22 mouse cellular contexts compared by ENCODE assay signal in the genomic region with DNA sequence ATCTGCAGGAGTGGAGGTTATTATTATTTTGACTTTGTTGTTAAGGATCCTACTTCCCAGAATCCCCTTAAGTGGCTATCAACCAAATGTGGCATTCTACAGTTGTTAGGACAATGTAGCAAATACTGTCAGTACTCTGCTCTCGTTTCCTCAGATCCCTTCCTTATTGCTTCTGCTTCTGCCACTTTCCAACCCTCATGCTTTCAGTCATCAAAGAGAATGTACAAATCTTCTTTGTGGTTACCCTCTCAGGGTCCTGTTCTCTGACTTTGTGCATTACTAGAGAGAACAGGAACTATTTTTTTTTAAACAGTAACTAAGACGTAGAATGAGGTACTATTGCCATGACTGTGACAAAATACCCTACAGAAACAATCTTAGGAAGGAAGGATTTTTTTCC.
"Had no signal": no experiment of that assay in that cellular context is flagged by ENCODE, and none has a peak within 500 bp of the region (broad histone marks: within the 10 kb centered on the region; RNA-seq: fewer than 3 reads in every experiment).

No protein-coding gene starts in this region.

- H3K27me3 ChIP-seq: liver, embryonic 13.5 days; liver, embryonic 15.5 days had no signal

- H3K27ac ChIP-seq: liver, embryonic 13.5 days; liver, embryonic 15.5 days; lung, embryonic 15.5 days; macrophage; midbrain, embryonic 13.5 days; midbrain, embryonic 15.5 days; neural tube, embryonic 13.5 days; neural tube, embryonic 15.5 days had no signal

- DNase-seq: liver, embryonic 13.5 days; liver, postnatal 0 days; lung, adult 2 months; lung, postnatal 14 days; retina, postnatal 1 day; right cerebral cortex, adult 18-20 months; right cerebral cortex, postnatal 25 days; right cerebral cortex, postnatal 4 days; spleen, adult 18-20 months; thymus, adult 2 months; thymus, postnatal 25 days; thymus, postnatal 4 days had no signal

- H3K4me3 ChIP-seq: liver, embryonic 13.5 days; liver, embryonic 15.5 days; lung, embryonic 15.5 days; megakaryocyte, embryonic 14.5 days; midbrain, embryonic 13.5 days; midbrain, embryonic 15.5 days; neural tube, embryonic 13.5 days; neural tube, embryonic 15.5 days had no signal

- H3K9me3 ChIP-seq: liver, embryonic 13.5 days; liver, embryonic 15.5 days; lung, embryonic 15.5 days; megakaryocyte, embryonic 14.5 days; midbrain, embryonic 13.5 days; midbrain, embryonic 15.5 days; neural tube, embryonic 13.5 days; neural tube, embryonic 15.5 days had no signal

- H3K4me2 ChIP-seq: liver, embryonic 13.5 days; liver, embryonic 15.5 days; lung, embryonic 15.5 days; midbrain, embryonic 11.5 days; midbrain, embryonic 13.5 days; midbrain, embryonic 15.5 days; neural tube, embryonic 13.5 days; neural tube, embryonic 15.5 days had no signal

- H3K4me1 ChIP-seq: liver, embryonic 13.5 days; liver, embryonic 15.5 days; lung, embryonic 15.5 days; megakaryocyte, embryonic 14.5 days; midbrain, embryonic 13.5 days; midbrain, embryonic 15.5 days; neural tube, embryonic 13.5 days; neural tube, embryonic 15.5 days had no signal

- H3K9ac ChIP-seq: liver, embryonic 13.5 days; liver, embryonic 15.5 days; liver, postnatal 0 days; lung, embryonic 15.5 days; midbrain, embryonic 13.5 days; midbrain, embryonic 15.5 days; neural tube, embryonic 13.5 days; neural tube, embryonic 15.5 days had no signal

- H3K36me3 ChIP-seq: liver, embryonic 13.5 days; liver, embryonic 15.5 days; lung, embryonic 15.5 days; midbrain, embryonic 13.5 days; midbrain, embryonic 15.5 days; neural tube, embryonic 13.5 days; neural tube, embryonic 15.5 days had no signal

- ATAC-seq: liver, postnatal 0 days; lung, postnatal 0 days; midbrain, embryonic 13.5 days; midbrain, embryonic 15.5 days had no signal
